Mouse (Mus musculus): ENCODE data around the gene Mbl2.

DNA sequence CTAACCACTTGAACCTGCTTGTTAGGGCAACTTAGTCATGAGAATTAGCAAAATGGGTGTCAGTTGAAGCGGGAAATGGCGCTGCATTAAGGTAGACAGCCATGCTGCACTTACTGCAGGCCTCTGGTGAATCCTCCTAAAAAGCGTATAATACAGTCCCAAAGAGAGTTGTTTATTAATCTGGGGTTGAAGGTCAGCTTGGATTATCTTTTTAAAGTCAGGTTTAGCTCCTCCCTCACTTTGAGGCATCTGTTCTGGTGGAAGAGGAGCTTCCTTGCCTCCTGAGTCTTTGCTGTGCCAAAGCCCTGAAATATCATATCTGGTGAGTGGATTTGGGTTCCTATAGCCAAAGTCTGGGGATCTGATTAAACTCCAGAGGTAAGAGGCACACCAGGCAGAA, at the start of gene Mbl2:
- TF ChIP-seq NANOG (IDR thresholded peaks at IDR 0.05; ENCODE audit: borderline replicate concordance, low read length) (no peak), CTCF (conservative IDR thresholded peaks at IDR 0.05; ENCODE audit: low read length) (no peak)

All from E14TG2a.4 (cell line).